Mouse (Mus musculus): ENCODE measurements at regions not wholly inside any gene's neighbourhood (a gene's known extent, or its start where the extent isn't known, plus 50 kb on each side); places are given as distances from the start of the nearest gene placed in this dataset.
A peak's percentile ranks its signal among the peaks of the same experiment; 100 is the strongest.

- H3K9me3 ChIP-seq: no peaks in the 10 kb centered on the region
- H3K4me3 ChIP-seq: no peak overlapping the region
- peak overlapping the region; percentile 40; the same call in 1 of the 2 replicates for H3K27ac ChIP-seq
- peak overlapping the region; percentile 35 for H3K4me2 ChIP-seq
- peaks cover 46% of the 10 kb centered on the region for H3K4me1 ChIP-seq
- no peak overlapping the region for H3K9ac ChIP-seq
- no peaks in the 10 kb centered on the region for H3K36me3 ChIP-seq
- peaks cover 11% of the 10 kb centered on the region; the same call in 1 of the 2 replicates for H3K27me3 ChIP-seq
- ATAC-seq (ENCODE audit: insufficient number of reproducible peaks, low FRiP score, low TSS enrichment, low read depth): no peak
- WGBS: 15% methylated on average over 7 of the region's 7 CpGs
Measured at GRCm38 (mm10) chr13:32492566-32492965, 154.0 kb upstream of the Gmds start.

- Histone ChIP-seq H3K4me1 (peaks cover 25% of the 10 kb centered on the region), H3K4me2 (no peak overlapping the region), H3K27ac (no peak overlapping the region)
Measured at GRCm38 (mm10) chr13:32481444-32482058, 143.0 kb upstream of the Gmds start.

GRCm38 (mm10) chr13:32480029-32480428 is 141.5 kb upstream of the Gmds start:
- Histone ChIP-seq H3K27me3 (peaks cover 3% of the 10 kb centered on the region; the same call in 1 of the 2 replicates), H3K36me3 (no peaks in the 10 kb centered on the region), H3K9ac (no peak overlapping the region), H3K9me3 (no peaks in the 10 kb centered on the region), H3K27ac (no peak overlapping the region), H3K4me1 (peaks cover 21% of the 10 kb centered on the region), H3K4me3 (no peak overlapping the region), H3K4me2 (no peak overlapping the region)
- ATAC-seq (ENCODE audit: insufficient number of reproducible peaks, low FRiP score, low TSS enrichment, low read depth): no peak
- 17% methylated on average over 4 of the region's 4 CpGs for WGBS

More at GRCm38 (mm10) chr13:32481444-32482058, 143.0 kb upstream of the Gmds start:
- no peaks in the 10 kb centered on the region for H3K9me3 ChIP-seq
- H3K36me3 ChIP-seq: no peaks in the 10 kb centered on the region
- WGBS: 27% methylated on average over 8 of the region's 8 CpGs
- H3K9ac ChIP-seq: no peak overlapping the region
- peaks cover 3% of the 10 kb centered on the region; the same call in 1 of the 2 replicates for H3K27me3 ChIP-seq
- no peak overlapping the region for H3K4me3 ChIP-seq
- ATAC-seq (ENCODE audit: insufficient number of reproducible peaks, low FRiP score, low TSS enrichment, low read depth): peak; percentile 71; the same call in 1 of the 2 replicates

DNA sequence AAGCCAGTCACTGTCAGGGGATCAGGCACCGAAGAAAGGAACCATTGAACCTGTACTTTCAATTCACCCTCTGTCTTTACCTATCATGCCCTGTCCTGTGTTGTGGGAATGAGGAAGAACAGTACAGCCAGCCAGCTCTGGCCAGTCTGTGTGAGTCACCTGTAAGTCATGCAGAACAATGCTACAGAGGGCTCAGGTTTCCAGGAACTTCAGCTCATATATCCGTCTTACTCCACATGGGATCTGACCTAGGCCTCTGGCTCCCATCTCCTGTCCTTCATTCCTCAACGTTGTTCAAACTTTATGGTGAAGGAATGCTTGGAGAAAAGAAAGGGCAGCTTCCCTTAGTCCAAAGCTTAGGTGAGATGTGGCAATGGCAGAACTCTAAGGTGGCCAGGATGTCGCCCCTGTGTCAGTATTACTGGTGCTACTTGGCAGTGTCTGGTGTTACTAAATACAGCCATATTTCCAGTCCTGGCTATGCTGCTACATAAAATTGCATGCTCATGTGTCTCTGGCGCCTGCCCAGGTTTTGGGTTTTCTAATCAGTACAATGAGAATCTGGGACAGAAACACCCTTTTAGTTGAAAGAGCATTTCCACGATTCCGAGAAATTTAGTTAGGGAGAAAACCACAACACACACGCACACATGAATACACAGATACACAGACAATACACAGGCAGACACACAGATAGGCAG is 140.7 kb upstream of the Gmds start:
- H3K27me3 ChIP-seq: peaks cover 3% of the 10 kb centered on the region; the same call in 1 of the 2 replicates
- ATAC-seq (ENCODE audit: insufficient number of reproducible peaks, low FRiP score, low TSS enrichment, low read depth): no peak
- WGBS: 60% methylated on average over 8 of the region's 8 CpGs
- H3K9ac ChIP-seq: no peak overlapping the region
- H3K4me3 ChIP-seq: no peak overlapping the region
- H3K36me3 ChIP-seq: no peaks in the 10 kb centered on the region
- H3K9me3 ChIP-seq: no peaks in the 10 kb centered on the region
- no peak overlapping the region for H3K27ac ChIP-seq
- H3K4me2 ChIP-seq: no peak overlapping the region
- peaks cover 25% of the 10 kb centered on the region for H3K4me1 ChIP-seq

DNA sequence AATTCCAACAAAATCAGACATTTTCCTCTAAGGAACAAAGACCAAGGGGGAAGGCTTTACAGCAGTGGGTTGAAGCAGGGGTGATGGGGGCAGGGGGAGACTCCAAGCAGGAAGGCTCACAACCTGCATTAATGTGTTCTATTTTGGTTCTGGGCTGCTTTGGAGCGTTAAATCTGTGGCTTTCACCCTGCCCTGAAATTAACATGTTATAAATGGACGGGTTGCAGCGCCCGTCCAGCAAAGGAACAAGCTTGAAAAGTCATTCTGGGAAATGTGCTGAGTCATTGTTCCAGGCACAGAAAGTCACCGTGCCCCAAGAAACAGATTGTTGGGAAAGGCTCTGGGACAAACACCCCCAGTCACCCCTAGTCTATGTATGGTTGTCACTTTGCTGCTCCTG is 127.2 kb upstream of the Gmds start:
- Histone ChIP-seq H3K4me3 (no peak overlapping the region), H3K27me3 (no peaks in the 10 kb centered on the region), H3K4me1 (peaks cover 5% of the 10 kb centered on the region; the same call in 1 of the 2 replicates), H3K36me3 (no peaks in the 10 kb centered on the region), H3K4me2 (no peak overlapping the region), H3K9me3 (no peaks in the 10 kb centered on the region), H3K27ac (no peak overlapping the region), H3K9ac (no peak overlapping the region)
- no peak for ATAC-seq (ENCODE audit: insufficient number of reproducible peaks, low FRiP score, low TSS enrichment, low read depth)
- 22% methylated on average over 5 of the region's 5 CpGs for WGBS

GRCm38 (mm10) chr13:32465041-32465682 is 126.6 kb upstream of the Gmds start:
- Histone ChIP-seq H3K27me3 (no peaks in the 10 kb centered on the region), H3K9ac (no peak overlapping the region), H3K4me3 (no peak overlapping the region), H3K27ac (no peak overlapping the region), H3K4me1 (peaks cover 5% of the 10 kb centered on the region; the same call in 1 of the 2 replicates), H3K4me2 (no peak overlapping the region), H3K36me3 (no peaks in the 10 kb centered on the region), H3K9me3 (no peaks in the 10 kb centered on the region)
- WGBS: 85% methylated on average over 6 of the region's 6 CpGs
- ATAC-seq (ENCODE audit: insufficient number of reproducible peaks, low FRiP score, low TSS enrichment, low read depth): no peak

GRCm38 (mm10) chr13:32454419-32455146 is 116.0 kb upstream of the Gmds start:
- Histone ChIP-seq H3K4me3 (no peak overlapping the region), H3K36me3 (no peaks in the 10 kb centered on the region), H3K4me2 (no peak overlapping the region), H3K4me1 (peaks cover 16% of the 10 kb centered on the region), H3K27ac (no peak overlapping the region), H3K9ac (no peak overlapping the region), H3K9me3 (no peaks in the 10 kb centered on the region), H3K27me3 (no peaks in the 10 kb centered on the region)
- 44% methylated on average over 11 of the region's 11 CpGs for WGBS
- no peak for ATAC-seq (ENCODE audit: insufficient number of reproducible peaks, low FRiP score, low TSS enrichment, low read depth)

DNA sequence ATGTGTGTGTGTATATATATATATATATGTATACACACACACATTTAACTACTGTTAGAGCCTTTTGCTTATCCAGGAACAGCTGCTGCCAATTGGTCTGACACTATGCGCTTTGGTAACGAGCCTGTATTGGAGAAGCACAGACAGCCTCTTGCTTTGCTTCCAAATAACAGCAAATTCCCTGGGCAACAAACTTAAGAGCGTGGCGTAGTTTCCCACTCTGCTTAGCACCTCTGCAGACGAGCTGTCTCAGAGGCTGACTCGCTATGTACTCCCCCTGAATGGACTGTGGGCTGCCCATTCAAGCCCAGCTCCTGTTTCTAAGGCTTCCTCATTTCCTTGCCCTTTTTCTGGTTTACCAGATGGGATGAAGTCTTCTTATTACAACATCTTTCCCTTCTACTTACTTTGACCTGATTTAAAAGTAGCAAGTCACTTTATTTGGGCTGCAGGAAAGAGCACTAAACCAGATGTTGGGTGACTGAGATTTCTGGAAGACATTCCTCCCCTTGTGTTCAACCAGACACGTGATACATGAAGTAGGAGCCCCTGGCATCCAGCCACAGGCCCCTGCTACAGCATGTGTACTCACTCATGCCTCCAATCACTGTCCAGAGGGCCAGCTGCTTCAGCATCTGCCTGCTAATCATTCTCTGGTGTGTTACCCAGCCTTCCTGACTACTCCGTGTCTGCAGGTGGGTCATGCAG is 111.3 kb upstream of the Gmds start:
- Histone ChIP-seq H3K27me3 (no peaks in the 10 kb centered on the region), H3K9ac (no peak overlapping the region), H3K4me1 (peaks cover 19% of the 10 kb centered on the region), H3K36me3 (no peaks in the 10 kb centered on the region), H3K27ac (peak overlapping the region; percentile 57), H3K4me2 (no peak overlapping the region), H3K4me3 (no peak overlapping the region), H3K9me3 (no peaks in the 10 kb centered on the region)
- peak; percentile 68 for ATAC-seq (ENCODE audit: insufficient number of reproducible peaks, low FRiP score, low TSS enrichment, low read depth)
- 21% methylated on average over 8 of the region's 8 CpGs for WGBS

GRCm38 (mm10) chr13:32444531-32444930 is 106.0 kb upstream of the Gmds start:
- Histone ChIP-seq H3K27ac (no peak overlapping the region), H3K9me3 (no peaks in the 10 kb centered on the region), H3K4me1 (peaks cover 10% of the 10 kb centered on the region), H3K36me3 (no peaks in the 10 kb centered on the region), H3K27me3 (no peaks in the 10 kb centered on the region), H3K4me2 (no peak overlapping the region), H3K9ac (no peak overlapping the region), H3K4me3 (no peak overlapping the region)
- no peak for ATAC-seq (ENCODE audit: insufficient number of reproducible peaks, low FRiP score, low TSS enrichment, low read depth)
- WGBS: 67% methylated on average over 3 of the region's 3 CpGs

GRCm38 (mm10) chr13:32442025-32442424 is 103.5 kb upstream of the Gmds start:
- Histone ChIP-seq H3K4me3 (no peak overlapping the region), H3K27ac (no peak overlapping the region), H3K36me3 (no peaks in the 10 kb centered on the region), H3K9ac (no peak overlapping the region), H3K4me1 (peaks cover 7% of the 10 kb centered on the region), H3K27me3 (peaks cover 1% of the 10 kb centered on the region; the same call in 1 of the 2 replicates), H3K9me3 (no peaks in the 10 kb centered on the region), H3K4me2 (no peak overlapping the region)
- WGBS: 31% methylated on average over 13 of the region's 13 CpGs
- no peak for ATAC-seq (ENCODE audit: insufficient number of reproducible peaks, low FRiP score, low TSS enrichment, low read depth)

DNA sequence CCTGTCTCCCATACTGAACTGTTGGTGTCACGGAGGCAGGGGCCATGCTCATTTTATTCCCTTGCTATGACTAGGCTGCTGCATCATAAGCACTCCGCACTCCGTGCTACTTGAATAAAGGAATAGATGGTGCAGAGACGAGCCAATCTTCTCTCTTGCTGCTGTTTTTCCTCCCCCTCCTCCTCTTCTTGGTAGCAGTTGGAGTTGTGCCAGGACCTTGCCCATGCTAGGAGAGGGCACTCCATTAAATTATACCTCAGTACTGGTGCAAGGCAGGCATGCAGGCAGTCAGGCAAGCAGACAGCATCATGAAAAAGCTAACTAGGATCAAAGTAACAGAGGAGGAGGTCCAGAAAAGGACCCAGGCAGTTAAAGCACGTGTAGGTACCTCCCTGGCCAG is 96.6 kb upstream of the Gmds start:
- Histone ChIP-seq H3K4me1 (no peaks in the 10 kb centered on the region), H3K4me2 (no peak overlapping the region), H3K27me3 (peaks cover 5% of the 10 kb centered on the region; the same call in 1 of the 2 replicates), H3K36me3 (no peaks in the 10 kb centered on the region), H3K4me3 (no peak overlapping the region), H3K27ac (no peak overlapping the region), H3K9me3 (no peaks in the 10 kb centered on the region), H3K9ac (no peak overlapping the region)
- no peak for ATAC-seq (ENCODE audit: insufficient number of reproducible peaks, low FRiP score, low TSS enrichment, low read depth)
- WGBS: 61% methylated on average over 5 of the region's 5 CpGs
